Mouse (Mus musculus) cerebellum, adult (tissue): ENCODE measurements around the gene Gm17545.

ENCODE experiments used
- ATAC-seq: cut with Nextera tagmentation; 2 replicates; pipeline ENCODE4 v1.9.2; 2017; ENCODE audit warnings: mild to moderate bottlenecking, moderate library complexity, mixed read lengths; ENCODE audit not compliant: insufficient number of reproducible peaks, low FRiP score, low TSS enrichment

Gm17545 gene

GRCm38 (mm10) chr9:22484562-22485308 lies 30.6 kb downstream of the Gm17545 start:
- ATAC-seq, result no peak

GRCm38 (mm10) chr9:22486211-22486610 lies 32.1 kb downstream of the Gm17545 start:
- no peak for ATAC-seq

GRCm38 (mm10) chr9:22488963-22489362 lies 34.9 kb downstream of the Gm17545 start:
- ATAC-seq, result no peak

GRCm38 (mm10) chr9:22494203-22494807 lies 40.2 kb downstream of the Gm17545 start:
- ATAC-seq, result no peak

GRCm38 (mm10) chr9:22495133-22495532 lies 41.0 kb downstream of the Gm17545 start:
- no peak for ATAC-seq

GRCm38 (mm10) chr9:22497021-22497767 lies 43.1 kb downstream of the Gm17545 start:
- no peak for ATAC-seq

GRCm38 (mm10) chr9:22502972-22503371 lies 48.9 kb downstream of the Gm17545 start:
- no peak for ATAC-seq

GRCm38 (mm10) chr9:22503581-22503980 lies 49.5 kb downstream of the Gm17545 start:
- ATAC-seq, result no peak

- no peak for ATAC-seq
These were observed 51.5 kb downstream of the Gm17545 start for GRCm38 (mm10) chr9:22505574-22505973.
